Mouse (Mus musculus): ENCODE results near the gene 2510039O18Rik.

2510039O18Rik gene

DNA sequence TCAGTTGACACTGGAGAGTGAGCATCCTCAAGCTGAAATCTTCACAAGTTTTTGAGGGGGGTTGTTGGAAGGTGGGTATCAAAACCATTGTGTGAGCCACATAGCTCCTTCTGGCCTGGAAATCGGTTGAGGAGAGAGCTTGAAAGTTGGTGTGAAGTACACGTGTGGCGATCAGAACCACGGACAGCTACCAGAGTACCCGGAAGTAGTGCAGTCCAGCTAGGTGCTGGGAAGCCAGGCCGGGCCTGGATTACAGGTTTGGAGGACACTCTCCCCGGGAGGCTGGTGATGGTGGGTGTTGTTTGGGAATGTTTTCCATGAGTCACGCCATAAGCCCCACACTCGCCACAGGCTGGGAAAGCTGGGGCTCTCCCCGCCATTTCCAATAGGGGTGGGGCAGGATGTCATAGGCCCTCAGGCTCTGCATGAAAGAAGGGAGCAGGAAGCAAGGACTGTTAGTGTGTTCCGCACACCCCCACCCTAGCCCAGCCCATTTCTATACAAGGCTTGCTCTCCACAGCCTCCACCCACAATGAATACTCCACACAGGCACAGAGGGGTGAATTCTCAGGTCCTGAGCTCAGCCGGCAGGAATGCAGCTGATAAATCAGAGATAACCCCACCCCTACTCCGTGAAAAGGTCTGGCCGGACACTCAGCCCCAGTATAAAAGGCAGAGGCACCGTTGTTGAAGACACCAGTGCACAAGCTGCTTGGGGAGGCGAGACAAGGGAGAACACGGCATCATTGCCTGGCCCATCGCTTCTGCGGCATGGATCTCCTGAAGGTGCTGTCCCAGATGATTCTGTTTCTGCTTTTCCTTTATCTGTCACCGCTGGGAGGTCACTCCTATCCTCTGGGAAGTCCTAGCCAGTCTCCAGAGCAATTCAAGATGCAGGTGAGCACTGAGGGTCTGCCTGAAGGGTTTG, 44.8 kb downstream of the 2510039O18Rik start, which contains the start of gene Nppb:
Gene Nppb, plus strand, starts transcription at position 584 of the 928 bp plus-strand sequence.
- DNase-seq (ENCODE audit: extremely low spot score, low spot score), result peak; percentile 40

DNA sequence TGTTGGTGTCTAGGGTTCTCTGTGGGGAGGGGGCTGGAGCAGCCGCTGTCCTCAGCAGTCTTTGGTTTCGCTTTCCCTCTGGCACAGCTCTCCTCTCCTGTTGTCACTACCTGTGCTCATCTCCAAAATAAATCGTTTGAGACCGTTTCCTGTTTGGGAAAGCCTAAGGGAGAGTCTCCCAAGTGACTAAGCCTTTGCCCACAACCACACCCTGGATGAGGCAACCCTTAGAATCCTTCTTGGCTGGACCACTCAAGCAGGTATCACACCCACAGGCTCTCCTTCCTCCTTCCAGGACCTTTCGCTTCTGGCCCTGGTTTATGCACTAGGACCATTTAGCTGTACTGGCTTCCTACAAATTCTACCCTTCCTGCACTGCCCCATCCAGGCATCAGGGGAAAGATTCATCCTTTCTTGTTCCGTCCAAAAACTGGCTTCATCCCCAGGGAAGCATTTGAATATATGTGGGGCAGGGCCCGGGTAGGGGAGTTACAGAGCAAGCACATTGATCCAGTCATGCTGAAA, 52.9 kb downstream of the 2510039O18Rik start:
- DNase-seq (ENCODE audit: extremely low spot score, low spot score), result no peak

DNA sequence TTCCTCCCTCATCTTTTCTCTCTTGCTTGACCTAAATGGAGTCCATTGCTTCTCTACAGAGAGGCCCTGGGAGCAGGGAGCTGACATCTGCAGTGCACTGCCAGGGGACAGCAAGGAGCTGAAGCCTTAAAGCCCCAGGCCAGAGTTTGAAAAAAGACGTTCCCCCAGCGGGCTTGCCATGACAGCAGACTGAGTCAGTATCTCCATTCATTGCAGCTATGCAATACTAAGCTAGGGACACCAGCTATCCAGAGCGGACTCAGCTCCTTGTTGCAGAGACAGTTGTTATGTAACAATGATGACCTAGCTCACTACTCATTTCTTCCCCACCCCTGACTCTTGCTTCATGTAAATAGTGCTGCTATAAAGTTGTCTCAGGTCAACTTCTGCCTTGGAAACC, 54.6 kb downstream of the 2510039O18Rik start:
- no peak for DNase-seq (ENCODE audit: extremely low spot score, low spot score)
